Mouse (Mus musculus) ES-E14 (cell line): ENCODE data around the gene Reln. TPM values are rescaled to one million over a fixed set of nuclear protein-coding genes. Genes with fewer than 3 reads are reported as not detected.

Experiments used
- DNase-seq: peaks from one replicate; pipeline ENCODE4 v3.0.0-alpha.2; 2013; ENCODE audit warnings: low read depth, low spot score
- H3K27ac ChIP-seq: 2 replicates; pipeline ENCODE4 v1.5.1; 2012; ENCODE audit warnings: low read depth, mild to moderate bottlenecking, low read length, moderate library complexity, mixed read lengths; ENCODE audit not compliant: poor library complexity, insufficient read depth, severe bottlenecking
- H3K36me3 ChIP-seq: 2 replicates; pipeline ENCODE4 v1.6.1; 2012; ENCODE audit warnings: mild to moderate bottlenecking, low read length, moderate library complexity, mixed read lengths; ENCODE audit not compliant: control insufficient read depth, poor library complexity, insufficient read depth, severe bottlenecking
- H3K4me1 ChIP-seq, 2 experiments: fragments of 150-350 bp in 1 of 2; sonication (generic) in 1 of 2; 2 replicates each; pipeline ENCODE4 v1.6.1; 2012; ENCODE audit warnings: low read length in 2 of 2, mild to moderate bottlenecking in 1 of 2, mixed read lengths in 1 of 2; ENCODE audit not compliant: control insufficient read depth in 2 of 2, insufficient read depth in 2 of 2, poor library complexity in 1 of 2
- H3K4me3 ChIP-seq, 2 experiments: fragments of 150-350 bp in 1 of 2; sonication (generic) in 1 of 2; 2 replicates each; pipeline ENCODE4 v1.5.1; 2012; ENCODE audit warnings: low read length in 2 of 2, low read depth in 1 of 2, mild to moderate bottlenecking in 1 of 2, mixed read lengths in 1 of 2; ENCODE audit not compliant: insufficient read depth in 1 of 2, poor library complexity in 1 of 2, severe bottlenecking in 1 of 2
- H3K9ac ChIP-seq: 2 replicates; pipeline ENCODE4 v1.6.1; 2012; ENCODE audit warnings: low read depth, mild to moderate bottlenecking, low read length, mixed read lengths; ENCODE audit not compliant: poor library complexity, insufficient read depth, severe bottlenecking
- H3K9me3 ChIP-seq: fragments of 150-350 bp; sonication (generic); 2 replicates; pipeline ENCODE4 v1.6.1; 2012; ENCODE audit warnings: low read depth, mild to moderate bottlenecking, low read length; ENCODE audit not compliant: control insufficient read depth, insufficient read depth
- CHD2 ChIP-seq: IDR thresholded peaks from 2 replicates; pipeline ENCODE4 v1.6.1; 2014; ENCODE audit warnings: mild to moderate bottlenecking, low read depth, low read length, inconsistent platforms
- HCFC1 ChIP-seq: IDR thresholded peaks from 2 replicates; pipeline ENCODE4 v1.6.1; 2012; ENCODE audit warnings: low read length, inconsistent platforms, borderline replicate concordance; ENCODE audit not compliant: insufficient read depth
- MAFK ChIP-seq: IDR thresholded peaks from 2 replicates; pipeline ENCODE4 v1.6.1; 2014; ENCODE audit warnings: mild to moderate bottlenecking, low read depth, low read length, inconsistent platforms; ENCODE audit not compliant: insufficient read depth
- ZC3H11A ChIP-seq: IDR thresholded peaks from 2 replicates; pipeline ENCODE4 v1.6.1; 2012; ENCODE audit warnings: low read depth, mild to moderate bottlenecking, inconsistent platforms, low read length, borderline replicate concordance
- ZNF384 ChIP-seq: IDR thresholded peaks from 2 replicates; pipeline ENCODE4 v1.6.1; 2012; ENCODE audit warnings: low read depth, low read length, inconsistent platforms
- in situ Hi-C, 2 experiments: fragments of 600-800 bp; cut with MboI; formaldehyde crosslinking; loops; one replicate each; pipeline ENCODE4 v1.15.1; 2025; ENCODE audit warnings: low sequenced_read_pairs in 2 of 2, inconsistent platforms in 1 of 2; ENCODE audit not compliant: unreplicated experiment in 2 of 2
- total RNA-seq: library from RNA; depleted of rRNA; stranded (reverse); fragments of 300-350 nt; gene quantifications from 2 replicates; pipeline ENCODE4 v1.2.3, GENCODE M21; 2012

Gene Reln
- total RNA-seq, 1 experiment: 2.1 TPM

DNA sequence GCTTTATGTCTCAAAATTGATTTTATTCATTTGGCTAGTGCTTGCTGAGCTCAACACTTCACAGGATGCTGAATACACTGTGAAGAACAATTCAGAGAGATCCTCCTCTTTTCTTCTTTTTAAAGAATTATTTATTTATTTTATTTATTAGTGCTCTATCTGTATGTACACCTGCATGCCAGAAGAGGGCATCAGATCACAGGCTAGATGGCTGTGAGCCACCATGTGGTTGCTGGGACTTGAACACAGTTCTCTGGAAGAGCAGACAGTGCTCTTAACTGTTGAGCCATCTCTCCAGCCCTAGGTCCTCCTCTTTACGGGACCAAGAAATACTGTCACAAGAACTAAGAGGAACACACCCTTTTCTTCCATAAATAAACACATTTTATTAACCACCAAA lies 399.9 kb downstream of the Reln start:
- no peak for TF ChIP-seq HCFC1
- Histone ChIP-seq H3K27ac (no peak overlapping the region), H3K9ac (no peak overlapping the region), H3K9me3 (no peaks in the 10 kb centered on the region), H3K36me3 (no peaks in the 10 kb centered on the region), H3K4me1 (no peaks in the 10 kb centered on the region), H3K4me3 (no peak overlapping the region)
- in situ Hi-C loops: no loop called here
- DNase-seq: no peak

GRCm38 (mm10) chr5:21939405-21939804 lies 405.1 kb downstream of the Reln start:
- Histone ChIP-seq H3K9ac (no peak overlapping the region), H3K4me1 (no peaks in the 10 kb centered on the region), H3K27ac (no peak overlapping the region), H3K36me3 (no peaks in the 10 kb centered on the region), H3K4me3 (no peak overlapping the region), H3K9me3 (no peaks in the 10 kb centered on the region)
- no peak for DNase-seq
- in situ Hi-C loops: no loop called here
- TF ChIP-seq HCFC1 (no peak), ZNF384 (no peak), CHD2 (no peak), ZC3H11A (no peak), MAFK (no peak)

- Histone ChIP-seq H3K27ac (no peak overlapping the region), H3K9me3 (no peaks in the 10 kb centered on the region), H3K9ac (no peak overlapping the region), H3K36me3 (no peaks in the 10 kb centered on the region), H3K4me1 (no peaks in the 10 kb centered on the region), H3K4me3 (no peak overlapping the region)
- DNase-seq: no peak
- no peak for TF ChIP-seq ZNF384
- TF ChIP-seq CHD2: no peak
- TF ChIP-seq MAFK: no peak
- TF ChIP-seq HCFC1: no peak
- no peak for TF ChIP-seq ZC3H11A
- in situ Hi-C loops: no loop called here
These were observed 406.4 kb downstream of the Reln start for GRCm38 (mm10) chr5:21938138-21938537.

DNA sequence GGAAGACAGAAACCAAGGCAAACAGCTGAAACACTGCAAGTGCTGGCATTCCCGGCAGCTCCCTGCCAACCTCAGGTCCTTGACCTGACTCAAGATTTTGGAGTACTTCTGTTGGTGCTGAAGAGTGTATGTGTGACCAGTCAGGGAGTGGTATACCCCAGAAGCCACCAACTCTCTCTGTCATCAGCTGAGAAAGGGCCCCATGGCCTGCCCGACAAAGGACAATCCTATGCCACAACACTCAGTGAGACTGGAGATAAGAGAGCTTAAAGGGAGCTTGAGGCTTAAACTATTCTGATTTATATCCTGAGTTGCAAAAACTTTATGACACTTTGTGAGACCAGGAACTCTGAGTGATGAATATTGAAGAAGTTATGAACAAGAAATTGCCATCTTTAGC lies 407.9 kb downstream of the Reln start:
- in situ Hi-C loops: no loop called here
- TF ChIP-seq CHD2 (no peak), HCFC1 (no peak), MAFK (no peak), ZNF384 (no peak), ZC3H11A (no peak)

DNA sequence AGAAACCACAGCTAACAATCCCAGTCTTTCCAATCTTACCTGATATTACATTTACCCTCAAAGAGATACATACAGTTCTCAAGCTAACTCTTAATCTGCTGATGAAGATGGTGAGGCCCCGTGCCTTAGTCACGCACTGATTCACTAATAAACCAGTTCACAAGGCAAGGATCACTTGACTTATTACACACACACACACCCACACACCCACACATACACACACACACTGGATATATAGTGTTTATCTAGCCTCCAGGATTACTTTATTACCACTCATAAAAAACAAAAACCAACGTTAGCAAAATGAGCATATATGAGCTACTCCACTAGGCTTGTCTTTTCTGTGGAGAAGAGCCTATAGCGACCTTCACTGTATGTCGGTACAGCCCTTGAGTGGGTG lies 408.4 kb downstream of the Reln start:
- no peak for TF ChIP-seq ZNF384
- no peak for TF ChIP-seq HCFC1
- TF ChIP-seq MAFK: no peak
- no peak for TF ChIP-seq ZC3H11A
- TF ChIP-seq CHD2: no peak
- in situ Hi-C loops: no loop called here

More for the DNA sequence above, 407.9 kb downstream of the Reln start:
- H3K4me1 ChIP-seq: no peaks in the 10 kb centered on the region
- H3K36me3 ChIP-seq: no peaks in the 10 kb centered on the region
- no peak for DNase-seq
- no peak overlapping the region for H3K4me3 ChIP-seq
- H3K9ac ChIP-seq: no peak overlapping the region
- no peaks in the 10 kb centered on the region for H3K9me3 ChIP-seq
- no peak overlapping the region for H3K27ac ChIP-seq

More for the DNA sequence above, 408.4 kb downstream of the Reln start:
- Histone ChIP-seq H3K9ac (no peak overlapping the region), H3K4me3 (no peak overlapping the region), H3K27ac (no peak overlapping the region), H3K9me3 (no peaks in the 10 kb centered on the region), H3K4me1 (no peaks in the 10 kb centered on the region), H3K36me3 (no peaks in the 10 kb centered on the region)
- DNase-seq: no peak
